Mouse (Mus musculus) cerebellum, adult 11 months (tissue): ENCODE measurements at regions not wholly inside any gene's neighbourhood (a gene's known extent, or its start where the extent isn't known, plus 50 kb on each side); places are given as distances from the start of the nearest gene placed in this dataset.

Experiments
- DNase-seq: peaks from one replicate; pipeline ENCODE4 v3.0.0; 2022

DNA sequence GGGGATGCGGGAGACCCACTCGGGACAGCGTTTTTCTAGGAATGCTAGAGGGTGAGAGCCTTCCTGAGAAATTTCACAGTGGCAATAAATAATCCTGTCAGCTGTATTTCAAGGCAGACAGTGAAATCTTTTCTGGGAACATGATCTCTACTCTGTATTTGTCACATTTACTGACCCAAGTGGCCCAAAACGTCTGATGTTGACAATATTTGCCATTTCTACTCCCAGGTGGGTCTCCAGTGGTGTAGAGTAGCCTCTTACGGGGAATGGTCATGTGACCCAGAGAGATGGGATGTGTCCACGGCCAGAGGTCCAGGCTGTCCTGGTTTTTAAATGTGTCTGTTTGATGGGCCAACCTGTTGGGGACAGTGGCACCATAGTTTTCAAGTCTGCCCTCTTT is 183.5 kb downstream of the Pten start:
- no peak for DNase-seq

DNA sequence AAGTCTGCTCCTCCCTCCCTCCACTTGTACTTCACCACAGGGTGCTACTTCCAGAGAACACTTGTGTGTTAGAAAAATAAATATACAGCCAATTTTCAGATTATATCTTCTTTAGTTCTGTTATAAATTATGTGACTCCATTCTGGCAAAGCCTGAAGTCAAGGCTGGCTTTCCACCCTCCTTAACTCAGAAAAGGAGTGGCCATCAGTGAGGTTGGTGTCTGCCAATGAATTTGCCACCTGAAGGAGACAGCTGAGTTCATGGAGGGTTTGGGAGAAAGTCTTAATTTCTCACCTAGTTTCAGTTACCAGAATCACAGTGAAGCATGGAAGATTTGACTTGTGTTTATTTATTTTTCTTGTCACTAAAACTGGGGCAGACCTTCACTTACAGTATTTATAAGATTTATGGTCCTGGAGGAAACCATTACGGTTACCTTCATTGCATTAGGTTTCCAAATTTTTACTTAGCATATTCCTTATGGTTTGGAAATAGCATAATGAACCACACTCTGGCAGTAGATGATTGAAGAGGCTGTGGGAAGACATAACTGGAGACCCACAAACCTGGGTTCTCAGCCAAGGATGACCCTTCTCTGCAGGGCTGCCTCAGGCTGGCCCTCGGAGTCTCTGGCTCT is 186.4 kb downstream of the Pten start:
- DNase-seq, result no peak

DNA sequence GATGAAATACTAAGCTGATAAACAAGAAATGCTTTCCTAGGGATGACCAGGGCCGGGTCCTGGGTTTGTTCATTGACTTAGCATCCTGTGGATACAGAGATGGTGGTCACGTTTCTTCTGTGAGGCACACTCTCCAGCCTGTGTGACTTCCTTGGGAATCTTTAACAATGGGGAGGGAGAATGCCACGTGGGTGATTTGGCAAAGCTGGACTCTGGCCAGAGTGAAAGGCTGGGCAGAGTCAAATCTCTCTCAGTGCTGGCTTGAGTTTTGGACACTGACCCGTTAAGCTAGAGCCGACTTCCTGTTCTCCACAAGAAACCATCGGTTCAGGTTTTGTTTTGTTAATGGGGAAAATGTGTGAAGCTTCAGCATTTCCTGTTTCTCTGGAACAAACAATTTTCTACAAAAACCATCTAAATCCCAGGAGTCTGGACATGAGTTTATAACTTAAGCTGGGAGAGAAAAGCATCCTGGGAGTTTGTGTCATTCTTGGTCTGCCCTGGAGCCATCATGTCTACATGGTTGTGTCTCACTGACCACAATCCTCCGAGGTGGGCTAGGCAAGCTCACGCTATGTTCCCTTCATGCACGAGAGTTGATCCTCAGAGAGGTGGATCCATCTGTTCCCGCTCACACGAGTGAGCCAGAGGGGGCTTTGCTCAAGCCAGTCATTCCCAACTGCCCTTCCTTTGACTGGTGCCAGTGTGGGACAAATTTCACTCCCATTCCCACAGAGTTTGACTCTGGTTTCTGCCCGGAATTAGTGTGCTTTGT is 190.0 kb downstream of the Pten start:
- DNase-seq, result no peak

DNA sequence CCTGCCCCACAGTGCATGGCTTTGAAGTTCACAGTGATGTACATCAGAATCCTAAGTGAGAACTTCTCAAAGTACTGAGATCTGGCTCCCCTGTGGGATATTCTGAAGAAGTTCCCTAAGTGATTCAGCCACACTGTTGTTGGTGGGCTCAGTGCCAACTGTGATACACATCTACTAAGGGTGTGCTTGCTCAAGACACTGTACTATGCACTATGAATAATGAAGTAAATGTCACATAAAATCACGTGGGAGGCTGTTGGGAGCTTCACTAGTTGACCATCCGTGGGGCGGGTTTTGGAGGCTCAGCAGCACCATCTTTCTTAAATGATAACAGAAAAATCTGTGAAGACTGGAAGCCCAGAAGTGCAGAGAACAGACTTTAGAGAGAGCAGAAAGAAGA is 193.0 kb downstream of the Pten start:
- DNase-seq, result no peak

DNA sequence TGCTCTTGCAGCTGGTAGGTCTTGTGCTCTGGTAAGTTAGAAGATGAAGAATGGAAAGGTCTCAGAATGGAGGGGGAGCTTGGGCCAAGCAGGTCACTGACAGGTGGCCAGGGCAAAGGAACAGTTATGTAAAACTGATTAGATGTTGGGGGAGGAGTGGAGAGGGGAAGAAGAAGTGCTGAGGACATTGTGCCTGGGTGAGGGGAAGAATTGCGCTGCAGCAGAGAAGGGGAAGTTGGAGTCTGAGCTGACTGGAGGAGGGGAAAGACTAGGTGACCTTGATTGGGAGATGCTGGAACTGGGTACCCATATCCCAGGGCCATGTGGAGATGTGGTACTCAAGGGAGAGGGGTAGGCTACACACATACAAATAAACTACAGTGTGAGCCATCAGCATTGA is 193.5 kb downstream of the Pten start:
- no peak for DNase-seq

DNA sequence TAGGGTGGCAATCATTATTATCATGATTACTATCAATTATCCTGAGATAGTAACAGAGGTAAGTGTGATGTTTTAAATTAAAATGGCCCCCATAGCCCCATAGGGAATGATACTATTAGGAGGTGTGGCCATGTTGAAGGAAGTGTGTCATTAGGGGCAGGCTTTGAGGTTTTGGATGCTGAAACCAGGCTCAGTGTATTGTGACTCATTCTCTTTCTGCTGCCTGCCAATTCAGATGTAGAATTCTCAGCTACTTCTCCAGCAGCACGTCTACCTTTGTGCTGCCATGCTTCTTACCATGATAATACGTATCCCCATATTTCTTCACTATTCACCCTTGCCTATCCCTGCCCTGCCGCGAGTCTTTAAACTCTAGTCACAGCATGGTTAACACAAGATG is 195.1 kb downstream of the Pten start:
- DNase-seq, result no peak

DNA sequence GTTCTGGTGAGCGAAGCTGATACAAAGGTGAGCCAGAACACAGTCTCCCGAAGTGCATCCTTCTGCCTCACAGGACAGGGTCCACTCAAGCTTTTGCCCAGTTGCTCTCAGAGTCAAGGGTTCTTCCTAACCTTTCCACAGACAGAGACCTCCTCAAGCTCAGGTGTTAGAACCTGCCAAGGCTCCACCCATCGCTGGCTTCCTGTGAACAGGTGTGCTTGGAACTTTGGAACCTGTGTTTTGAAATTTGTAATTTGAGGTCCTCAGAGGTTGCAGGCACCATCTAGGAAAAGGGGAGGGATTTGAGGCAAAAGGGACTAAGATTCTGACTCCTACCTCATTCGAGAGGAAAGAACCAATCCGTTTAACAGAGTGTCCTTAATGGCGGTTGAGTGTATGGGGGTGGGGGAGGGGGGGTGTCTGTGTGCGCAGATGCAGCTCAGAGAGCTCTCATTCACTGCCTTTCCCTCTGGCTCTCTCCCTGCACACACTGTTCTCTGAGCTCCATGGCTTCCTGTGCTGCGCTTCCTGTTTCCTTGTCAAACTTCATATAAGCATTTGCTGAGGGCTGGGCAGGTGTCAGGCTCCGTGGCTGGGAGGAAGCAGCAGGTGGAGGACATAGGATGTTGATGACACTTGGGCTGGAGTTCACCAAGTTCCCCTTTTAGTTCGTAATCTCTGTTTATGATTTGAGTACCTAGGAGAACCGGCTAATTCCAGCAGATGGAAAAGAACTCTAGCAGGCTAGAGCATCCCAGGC is 195.8 kb downstream of the Pten start:
- DNase-seq, result no peak

DNA sequence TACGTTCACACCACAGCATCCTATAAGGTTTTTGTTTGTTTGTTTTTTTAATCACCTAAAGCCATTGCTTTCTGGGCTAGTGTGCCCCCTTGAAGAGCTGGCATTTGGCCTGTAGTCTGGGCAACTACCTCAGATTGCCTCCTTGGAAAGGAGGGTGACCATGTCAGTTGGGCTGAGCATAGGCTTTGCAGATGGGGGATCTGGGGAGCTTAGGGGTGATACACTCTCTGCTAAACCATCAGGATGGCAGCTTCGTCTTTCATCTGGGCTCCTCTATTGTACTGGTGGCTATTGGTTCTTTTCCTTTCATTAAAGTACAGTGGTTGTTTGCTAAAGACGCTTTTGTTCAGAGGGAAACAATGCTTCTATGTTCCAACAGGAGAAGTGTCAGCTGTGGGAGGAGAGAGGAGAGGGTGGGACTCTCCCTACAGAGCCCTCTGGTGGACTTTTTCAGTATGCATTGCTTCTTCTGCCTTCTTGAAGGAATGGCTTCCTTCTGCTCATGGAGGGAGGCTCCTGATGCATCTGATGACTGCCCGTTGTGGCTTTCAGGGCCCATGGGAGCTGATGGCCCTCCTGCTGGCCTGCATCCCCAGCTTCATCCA is 196.8 kb downstream of the Pten start:
- DNase-seq, result peak; percentile 10

DNA sequence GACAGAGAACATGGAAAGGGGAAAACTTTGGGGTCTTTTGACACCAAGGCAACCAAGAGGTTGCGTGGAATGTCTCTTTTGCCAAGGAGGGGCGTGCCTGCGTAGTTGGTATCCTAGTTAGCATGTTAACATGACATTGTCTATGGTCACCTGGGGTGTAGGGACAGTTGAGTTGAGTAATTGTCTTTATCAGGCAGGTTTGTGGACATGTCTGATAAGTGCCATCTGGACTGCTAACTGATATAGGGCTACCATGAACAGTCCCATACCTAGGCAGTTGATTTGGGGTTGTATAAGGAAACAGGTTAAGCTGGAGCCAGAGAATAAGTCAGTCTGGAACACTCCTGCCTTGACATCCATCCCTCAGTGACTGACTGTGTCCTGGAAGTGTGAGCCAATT is 197.6 kb downstream of the Pten start:
- no peak for DNase-seq

DNA sequence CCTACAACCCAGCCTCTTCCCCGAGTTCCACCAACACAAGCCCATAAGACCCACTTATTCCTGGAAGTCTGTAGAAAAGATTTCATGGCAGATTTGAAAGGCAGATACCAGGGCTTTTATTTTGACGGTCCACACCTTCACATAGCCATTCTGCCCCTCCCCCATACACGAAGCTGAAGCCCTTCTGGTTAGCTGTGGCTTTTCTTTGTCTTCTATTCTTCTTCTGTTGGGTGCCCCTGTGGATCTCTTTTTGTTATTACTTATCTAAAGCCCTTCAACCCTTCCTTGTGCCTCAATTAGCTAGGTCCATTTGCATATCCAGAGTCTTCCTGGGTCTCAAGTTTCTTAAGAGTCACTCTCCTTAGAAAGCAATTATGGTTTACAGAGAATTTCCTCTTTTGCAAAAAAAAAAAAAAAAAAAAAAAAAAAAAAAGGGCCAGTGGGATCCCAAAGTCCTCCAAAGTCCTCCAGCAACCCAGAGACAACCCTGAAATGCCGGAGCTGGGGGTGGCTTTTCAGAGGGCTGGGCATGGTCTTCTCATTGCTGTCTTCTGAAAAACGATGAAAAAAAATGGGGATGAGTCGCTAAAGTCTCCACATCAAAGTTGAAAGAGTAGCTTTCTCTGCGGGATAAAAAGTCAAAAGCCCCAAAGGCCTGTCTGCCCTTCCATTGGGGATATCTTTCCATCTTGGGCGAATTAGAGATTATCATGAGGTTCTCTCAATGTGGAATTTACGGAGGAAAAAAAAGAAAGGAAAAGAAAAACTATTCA is 199.0 kb downstream of the Pten start:
- DNase-seq, result no peak

DNA sequence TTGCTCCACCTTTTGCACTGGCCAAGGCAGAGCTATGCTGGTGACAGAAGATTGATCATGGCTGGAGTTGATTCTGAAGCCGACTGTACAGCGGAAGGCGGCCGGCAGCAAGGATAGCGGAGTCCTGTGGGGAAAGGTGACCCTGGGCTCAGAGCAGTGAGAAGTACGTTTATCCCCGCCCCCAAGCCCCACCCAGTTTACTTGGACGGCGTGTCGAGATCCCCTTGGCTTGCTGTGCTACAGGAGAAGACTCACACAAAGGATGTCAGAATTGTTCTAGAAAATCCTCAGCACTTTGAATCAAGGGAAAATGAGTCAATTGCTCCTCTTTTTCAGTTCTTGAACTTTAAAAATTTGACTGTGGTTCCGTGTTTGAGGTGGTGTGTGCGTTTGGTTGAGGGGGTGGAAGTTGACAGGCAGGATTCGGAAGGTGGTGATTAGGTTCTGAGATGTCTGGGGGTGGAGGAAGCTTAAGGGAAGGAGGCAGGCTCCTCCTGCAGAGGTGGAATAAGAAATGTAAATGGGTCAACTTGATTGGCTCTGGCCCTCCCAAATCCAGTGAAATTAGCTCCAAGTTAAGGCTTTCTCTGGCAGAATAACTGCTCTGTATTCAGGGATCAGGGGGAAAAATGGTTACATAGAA is 199.7 kb downstream of the Pten start:
- DNase-seq, result no peak

DNA sequence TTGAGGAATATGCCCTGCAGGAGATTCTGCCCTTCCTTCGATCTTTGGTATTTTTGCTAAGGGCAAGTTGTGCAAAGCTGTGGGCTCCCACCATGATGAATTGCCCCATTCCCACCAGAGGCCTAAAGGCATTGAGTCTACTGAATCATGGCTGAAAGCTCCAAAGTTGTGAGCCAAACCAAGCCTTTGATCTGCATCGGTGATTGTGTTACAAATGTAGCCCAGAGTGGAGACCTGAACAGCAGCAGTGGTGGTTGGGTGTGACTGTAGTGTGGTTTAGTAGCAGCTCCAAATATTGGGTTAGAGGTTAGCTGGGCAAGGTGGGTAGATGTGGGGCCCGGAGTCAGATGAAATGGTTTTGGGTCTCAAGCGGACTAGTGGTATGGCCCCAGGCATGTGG is 201.0 kb downstream of the Pten start:
- no peak for DNase-seq

DNA sequence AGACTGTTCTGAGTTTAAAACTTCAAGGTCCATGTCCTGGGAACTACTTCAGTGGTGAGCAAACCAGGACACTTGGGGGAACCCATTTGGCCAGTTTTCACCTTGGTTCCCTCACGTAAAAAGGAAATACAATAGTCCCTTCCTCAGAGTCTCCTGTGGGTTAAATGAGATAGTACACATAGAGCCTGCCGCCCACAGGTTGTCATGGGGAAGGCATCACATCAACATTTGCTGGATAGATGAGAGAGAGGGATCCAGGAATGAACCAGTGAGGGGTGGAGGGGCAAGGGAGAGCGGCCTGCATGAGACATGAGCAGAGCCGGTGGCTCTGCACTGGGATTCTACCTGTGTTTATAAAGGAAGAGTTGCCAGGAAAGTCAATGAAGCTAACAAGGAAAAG is 201.5 kb downstream of the Pten start:
- DNase-seq, result no peak

DNA sequence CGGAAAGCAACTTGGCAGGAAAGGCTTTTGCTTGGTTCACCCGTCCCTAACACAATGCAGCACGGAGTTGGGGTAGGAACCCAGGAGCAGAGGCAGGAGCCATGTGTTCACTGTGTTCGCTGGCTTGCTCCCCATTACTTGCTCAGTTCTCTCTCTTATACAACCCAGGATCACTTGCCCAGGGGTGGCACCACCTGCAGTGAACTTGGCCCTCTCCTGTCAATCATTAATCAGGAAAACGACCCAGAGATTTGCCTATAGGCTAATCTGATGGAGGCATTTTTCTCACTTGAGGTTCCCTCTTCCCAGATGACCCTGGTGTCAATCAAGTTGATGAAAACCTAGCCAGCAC is 202.5 kb downstream of the Pten start:
- no peak for DNase-seq

DNA sequence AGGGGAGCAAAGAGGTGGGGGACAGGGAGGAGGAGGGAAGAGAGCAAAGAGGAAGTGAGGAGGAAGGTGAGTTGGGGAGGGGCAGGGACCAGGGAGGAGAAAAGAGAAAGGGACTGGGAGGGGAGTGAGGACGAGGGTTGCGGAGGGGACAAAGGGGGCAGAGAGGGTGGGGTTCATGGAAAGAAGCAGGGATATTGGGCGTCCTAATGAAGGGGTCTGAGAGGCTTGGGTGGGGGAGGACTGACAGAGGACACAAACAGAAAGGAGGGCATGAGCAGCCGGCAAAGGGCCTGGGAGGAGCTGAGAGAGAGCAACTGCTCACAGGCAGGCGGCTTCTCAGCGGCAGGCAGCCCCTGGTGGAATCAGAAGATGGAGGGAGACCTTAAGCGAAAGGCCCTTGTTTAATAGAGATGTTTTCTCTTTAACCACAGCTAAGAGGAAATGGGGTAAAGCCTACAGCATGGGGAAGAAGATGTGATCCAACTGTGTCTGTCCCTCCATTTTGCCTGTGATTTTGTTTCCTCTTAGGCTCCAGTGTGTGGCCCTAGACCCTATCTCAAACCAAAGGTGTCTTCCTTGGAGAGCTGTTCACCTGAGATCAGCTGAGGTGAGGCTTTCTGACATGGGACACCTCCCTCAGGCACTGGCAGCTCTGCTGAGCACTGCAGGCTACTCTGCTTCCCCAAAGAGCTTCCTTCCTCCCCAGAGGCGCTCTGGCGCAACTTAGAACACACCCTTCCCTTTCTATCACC is 203.1 kb downstream of the Pten start:
- DNase-seq, result no peak

DNA sequence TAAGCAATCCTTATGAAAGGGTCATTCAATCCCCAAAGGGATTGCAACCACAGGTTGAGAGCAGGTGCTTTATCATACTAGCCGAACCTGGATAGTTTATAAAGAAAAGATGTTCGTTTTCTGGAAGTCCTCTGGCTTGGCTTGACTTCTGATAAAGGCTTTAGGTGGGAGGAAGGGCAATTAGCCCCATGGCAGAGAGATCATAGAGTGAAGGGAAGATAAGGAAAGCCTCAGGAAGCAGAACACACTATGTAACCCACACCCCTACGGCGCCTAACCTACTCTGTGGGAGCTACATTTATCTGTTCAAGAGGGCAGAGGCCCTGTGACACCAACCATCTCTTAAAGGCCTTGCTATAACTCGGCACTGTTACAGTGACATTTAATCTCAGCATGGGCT is 204.2 kb downstream of the Pten start:
- no peak for DNase-seq

DNA sequence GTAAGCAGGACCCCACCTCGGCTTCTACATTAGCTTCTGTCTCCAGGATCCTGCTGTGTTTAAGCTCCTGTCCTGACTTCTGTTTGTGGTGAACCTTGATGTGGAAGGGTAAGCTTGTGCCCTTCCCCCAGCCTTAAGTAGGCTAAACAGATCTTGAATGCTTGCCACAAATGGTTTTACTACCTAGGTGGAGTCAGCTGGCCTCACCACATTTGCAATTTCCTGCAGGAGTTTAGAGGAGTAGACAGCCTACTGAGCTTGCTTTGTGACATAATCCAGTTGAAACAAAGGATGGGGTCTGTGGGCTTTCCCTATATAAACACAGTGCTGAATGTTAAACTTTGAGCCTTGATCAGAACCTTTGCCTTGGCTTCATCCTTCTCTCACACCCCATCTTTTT is 206.7 kb downstream of the Pten start:
- DNase-seq, result no peak

DNA sequence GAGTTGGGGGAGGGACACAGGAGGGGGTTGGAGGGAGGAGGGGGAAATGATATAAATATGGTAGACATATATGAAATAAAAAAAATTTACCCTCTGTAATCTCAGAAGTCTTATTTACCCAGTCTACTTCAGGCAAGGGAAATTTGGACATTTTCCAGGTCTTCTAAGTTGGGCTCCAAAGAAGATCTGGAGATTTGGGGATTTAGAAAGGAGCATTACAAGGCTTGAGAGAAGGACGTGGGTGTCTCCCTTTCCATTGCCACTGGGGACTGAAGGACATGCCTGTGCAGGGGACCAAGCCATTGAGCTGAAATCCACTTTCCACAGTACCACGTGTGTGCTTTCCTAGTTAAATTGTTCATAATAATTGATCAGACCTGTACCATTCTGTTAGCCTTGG is 208.2 kb downstream of the Pten start:
- no peak for DNase-seq

DNA sequence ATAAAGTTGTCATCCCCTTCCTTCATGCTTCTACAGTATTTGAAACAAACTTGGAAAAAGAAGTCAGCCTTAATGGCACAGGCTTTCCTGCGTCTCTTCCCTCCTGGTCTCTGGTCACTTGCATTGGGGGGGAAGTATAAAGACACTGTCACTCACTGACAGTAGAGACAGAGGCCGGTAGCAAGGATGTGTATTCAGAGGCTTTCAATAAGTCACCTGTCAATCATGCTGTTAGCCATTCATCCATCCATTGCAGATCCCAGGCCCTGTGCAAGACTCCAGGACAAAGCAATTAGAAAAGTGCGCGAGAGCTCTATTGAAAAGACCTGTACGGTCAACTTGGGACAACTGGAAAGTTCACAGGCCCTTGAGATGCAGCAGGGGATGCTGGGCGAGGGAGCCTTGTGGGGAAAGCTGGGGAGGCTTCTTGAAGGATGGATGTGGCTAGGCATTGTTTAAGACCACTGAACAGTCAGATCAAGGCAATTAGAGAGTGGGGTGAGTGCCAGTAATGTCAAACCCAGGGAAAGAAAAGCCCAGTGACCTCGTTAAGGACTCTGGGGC is 212.0 kb downstream of the Pten start:
- DNase-seq, result no peak

DNA sequence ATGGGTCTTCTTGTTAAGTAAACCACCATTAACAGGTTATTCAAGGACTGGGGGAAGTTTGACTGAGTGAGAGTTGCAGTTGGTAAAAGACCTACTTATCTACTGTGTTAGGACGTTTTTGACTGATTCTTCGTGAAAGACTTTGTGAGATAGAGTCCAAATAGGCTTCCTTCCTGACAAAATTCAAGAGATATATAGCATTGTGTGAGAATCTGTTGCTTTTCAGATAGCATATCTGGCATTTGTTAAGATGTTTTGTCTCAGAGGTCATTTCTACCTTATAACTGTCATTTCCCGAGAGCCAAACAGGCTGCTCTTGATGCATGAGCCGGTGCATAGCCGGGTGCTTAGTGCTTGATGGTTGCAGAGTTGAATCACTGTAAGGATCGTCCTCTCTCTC is 214.8 kb downstream of the Pten start:
- DNase-seq, result no peak

DNA sequence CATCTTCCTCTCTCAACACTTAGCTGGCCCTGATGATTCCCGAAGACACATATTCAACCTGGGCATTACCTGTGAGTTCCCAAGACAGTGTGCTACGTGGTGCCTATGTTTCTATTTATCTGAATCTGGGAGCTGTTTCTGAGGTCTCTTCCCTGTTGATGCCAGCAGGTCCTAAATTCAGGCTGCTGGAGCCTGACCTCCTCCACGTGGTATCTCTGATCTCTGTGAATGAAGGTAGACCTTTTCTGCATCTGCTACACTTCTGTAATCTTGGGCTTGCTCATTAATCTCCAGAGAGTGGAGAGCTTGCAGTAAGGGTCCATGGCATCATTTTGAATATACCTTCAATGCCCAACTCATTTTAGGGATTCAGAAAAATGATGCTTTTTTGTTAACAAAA is 215.8 kb downstream of the Pten start:
- no peak for DNase-seq
